In the genomic region with DNA sequence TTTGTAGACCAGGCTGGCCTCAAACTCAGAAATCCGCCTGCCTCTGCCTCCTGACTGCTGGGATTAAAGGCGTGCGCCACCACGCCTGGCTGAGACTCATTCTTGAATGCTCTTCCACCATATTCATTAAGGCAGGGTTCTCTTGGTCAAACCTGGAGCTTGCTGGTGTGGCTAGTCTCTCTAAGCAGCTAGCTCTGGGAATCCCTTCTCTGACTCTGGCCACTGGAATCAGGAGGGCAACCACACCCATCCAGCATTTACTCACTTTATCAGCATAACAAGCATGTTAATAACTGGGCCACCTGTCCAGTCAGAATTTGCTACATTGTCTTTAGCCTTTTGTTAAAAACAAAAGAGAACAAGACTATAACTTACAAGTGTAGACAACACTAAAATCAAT, we compare ENCODE assay signal across 22 mouse cellular contexts. TPM values are rescaled to one million over a fixed set of nuclear protein-coding genes. Genes with fewer than 3 reads are reported as not detected.
"Had no signal": no experiment of that assay in that cellular context is flagged by ENCODE, and none has a peak within 500 bp of the region (broad histone marks: within the 10 kb centered on the region; RNA-seq: fewer than 3 reads in every experiment).

No protein-coding gene starts in this region.

- H3K27ac ChIP-seq: lung, embryonic 15.5 days; macrophage; midbrain, embryonic 12.5 days; neural tube, embryonic 12.5 days; stomach, embryonic 15.5 days had no signal

- H3K9me3 ChIP-seq: lung, embryonic 15.5 days; megakaryocyte, embryonic 14.5 days; midbrain, embryonic 12.5 days; neural tube, embryonic 12.5 days; stomach, embryonic 15.5 days had no signal

- H3K4me3 ChIP-seq: lung, embryonic 15.5 days; megakaryocyte, embryonic 14.5 days; midbrain, embryonic 12.5 days; neural tube, embryonic 12.5 days; stomach, embryonic 15.5 days had no signal

- H3K4me1 ChIP-seq: lung, embryonic 15.5 days; megakaryocyte, embryonic 14.5 days; midbrain, embryonic 12.5 days; neural tube, embryonic 12.5 days; stomach, embryonic 15.5 days had no signal

- ATAC-seq: liver, postnatal 0 days; lung, postnatal 0 days had no signal

- H3K4me2 ChIP-seq: lung, embryonic 15.5 days; midbrain, embryonic 12.5 days; neural tube, embryonic 12.5 days; stomach, embryonic 15.5 days had no signal

- DNase-seq: liver, postnatal 0 days; lung, adult 2 months; lung, postnatal 14 days; lung, postnatal 36 days; midbrain, embryonic 14.5 days; right cerebral cortex, postnatal 14 days; thymus, adult 18-20 months; thymus, postnatal 14 days; thymus, postnatal 36 days had no signal

- H3K27me3 ChIP-seq: lung, embryonic 15.5 days; megakaryocyte, embryonic 14.5 days; midbrain, embryonic 12.5 days; neural tube, embryonic 12.5 days; stomach, embryonic 15.5 days had no signal

- H3K9ac ChIP-seq: liver, postnatal 0 days; lung, embryonic 15.5 days; midbrain, embryonic 12.5 days; neural tube, embryonic 12.5 days; stomach, embryonic 15.5 days had no signal

RNA-seq across cellular contexts. Expression of a gene that starts 33.6 kb away (rescaled TPM):
- total RNA-seq: megakaryocyte progenitor cell, adult 5-6 weeks; monocyte, adult 5-6 weeks; neutrophil, adult 5-6 weeks had no signal
- polyA plus RNA-seq: liver, postnatal 0 days; lung, postnatal 0 days; macrophage; midbrain, embryonic 12.5 days; midbrain, embryonic 14.5 days; midbrain, postnatal 0 days; neural tube, embryonic 12.5 days; spleen, adult 2 months; thymus, postnatal 0 days had no signal
